Mouse (Mus musculus) adrenal gland, adult 18-20 months (tissue): Measurements from ENCODE around the gene Gm7029. TPM values are rescaled to one million over a fixed set of nuclear protein-coding genes. Genes with fewer than 3 reads are reported as not detected.
A peak's percentile ranks its signal among the peaks of the same experiment; 100 is the strongest.

Experiments used
- DNase-seq, 2 experiments: peaks; one replicate each; pipeline ENCODE4 v3.0.0; 2021 to 2022; ENCODE audit warnings: low spot score in 2 of 2
- microRNA-seq, 2 experiments: library from miRNA; unstranded; fragments of <30 nt; microRNA quantifications; one replicate each; pipeline ENCODE4 v1.2.0; 2021; ENCODE audit warnings: borderline number of aligned reads in 2 of 2
- total RNA-seq, 2 experiments: library from RNA; stranded (reverse); gene quantifications; 1 replicate in 1 of 2; 2 replicates in 1 of 2; pipeline ENCODE4 v1.2.3; 2021

Gene Gm7029
- total RNA-seq, 2 experiments from 2014 or later: not detected

DNA sequence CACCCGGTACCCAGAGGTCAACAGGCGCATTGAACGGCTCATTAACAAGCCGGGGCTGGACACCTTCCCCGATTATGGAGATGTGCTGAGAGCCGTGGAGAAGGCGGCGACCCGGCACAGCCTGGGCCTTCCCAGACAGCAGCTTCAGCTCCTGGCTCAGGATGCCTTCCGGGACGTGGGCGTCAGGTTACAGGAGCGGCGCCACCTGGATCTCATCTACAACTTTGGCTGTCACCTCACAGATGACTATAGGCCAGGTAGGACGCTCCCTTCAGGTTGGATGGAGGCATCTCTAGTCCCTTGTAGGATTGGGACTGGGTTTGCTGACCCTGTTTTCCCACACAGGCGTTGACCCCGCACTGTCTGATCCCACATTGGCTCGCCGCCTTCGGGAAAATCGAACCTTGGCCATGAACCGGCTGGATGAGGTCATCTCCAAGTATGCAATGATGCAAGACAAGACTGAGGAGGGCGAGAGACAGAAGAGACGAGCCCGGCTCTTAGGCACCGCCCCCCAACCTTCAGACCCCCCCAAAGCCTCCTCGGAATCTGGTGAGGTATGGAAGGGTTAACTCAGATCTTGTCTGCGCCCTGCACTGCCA lies 38.3 kb downstream of the Gm7029 start:
- no peak for DNase-seq

DNA sequence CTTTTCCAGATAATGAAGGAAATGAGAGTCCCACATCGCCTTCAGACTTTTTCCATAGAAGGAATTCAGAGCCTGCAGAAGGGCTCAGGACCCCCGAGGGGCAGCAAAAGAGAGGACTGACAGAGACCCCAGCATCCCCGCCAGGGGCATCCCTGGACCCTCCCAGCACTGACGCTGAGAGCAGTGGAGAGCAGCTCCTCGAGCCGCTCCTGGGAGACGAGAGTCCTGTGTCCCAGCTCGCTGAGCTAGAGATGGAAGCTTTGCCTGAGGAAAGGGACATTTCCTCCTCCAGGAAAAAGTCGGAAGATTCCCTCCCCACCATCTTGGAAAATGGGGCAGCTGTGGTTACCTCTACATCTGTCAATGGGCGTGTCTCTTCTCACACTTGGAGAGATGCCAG lies 39.6 kb downstream of the Gm7029 start:
- DNase-seq: no peak

DNA sequence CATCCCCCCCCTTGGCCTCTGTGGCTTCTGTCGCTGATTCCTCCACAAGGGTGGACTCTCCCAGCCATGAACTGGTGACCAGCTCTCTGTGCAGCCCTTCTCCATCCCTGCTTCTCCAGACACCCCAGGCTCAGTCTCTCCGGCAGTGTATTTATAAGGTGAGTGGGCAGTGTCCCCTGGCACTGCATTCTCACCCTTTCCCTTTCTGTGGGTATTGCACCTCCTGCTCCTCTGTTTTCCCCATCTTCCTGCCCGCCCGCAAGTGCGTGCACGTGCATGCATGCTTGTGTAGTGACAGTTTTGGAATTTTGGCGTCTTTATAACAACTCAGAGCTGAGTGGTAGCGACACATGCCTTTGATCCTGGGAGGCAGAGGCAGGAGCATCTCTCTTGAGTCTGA lies 40.3 kb downstream of the Gm7029 start:
- DNase-seq: peak in 1 of 2 experiments; percentile 23

DNA sequence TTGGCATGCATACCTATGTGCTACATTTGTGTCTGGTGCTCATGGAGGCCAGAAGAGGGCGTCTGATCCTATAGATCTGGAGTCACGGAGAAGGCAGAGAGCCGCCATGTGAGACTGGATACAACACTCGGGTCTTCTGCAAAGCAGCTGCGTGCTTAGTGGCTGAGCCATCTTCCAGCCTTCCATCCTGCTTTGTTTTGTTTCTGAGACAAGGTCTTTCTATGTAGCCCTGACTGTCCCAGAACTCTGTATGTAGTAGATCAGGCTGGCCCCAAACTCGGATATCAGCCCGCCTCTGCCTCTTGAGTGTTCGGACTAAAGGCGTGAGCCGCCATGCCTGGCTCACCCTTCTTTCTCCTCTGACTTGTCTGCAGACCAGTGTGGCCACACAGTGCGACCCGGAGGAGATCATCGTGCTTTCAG lies 41.3 kb downstream of the Gm7029 start:
- peak in 1 of 2 experiments; percentile 29 for DNase-seq

DNA sequence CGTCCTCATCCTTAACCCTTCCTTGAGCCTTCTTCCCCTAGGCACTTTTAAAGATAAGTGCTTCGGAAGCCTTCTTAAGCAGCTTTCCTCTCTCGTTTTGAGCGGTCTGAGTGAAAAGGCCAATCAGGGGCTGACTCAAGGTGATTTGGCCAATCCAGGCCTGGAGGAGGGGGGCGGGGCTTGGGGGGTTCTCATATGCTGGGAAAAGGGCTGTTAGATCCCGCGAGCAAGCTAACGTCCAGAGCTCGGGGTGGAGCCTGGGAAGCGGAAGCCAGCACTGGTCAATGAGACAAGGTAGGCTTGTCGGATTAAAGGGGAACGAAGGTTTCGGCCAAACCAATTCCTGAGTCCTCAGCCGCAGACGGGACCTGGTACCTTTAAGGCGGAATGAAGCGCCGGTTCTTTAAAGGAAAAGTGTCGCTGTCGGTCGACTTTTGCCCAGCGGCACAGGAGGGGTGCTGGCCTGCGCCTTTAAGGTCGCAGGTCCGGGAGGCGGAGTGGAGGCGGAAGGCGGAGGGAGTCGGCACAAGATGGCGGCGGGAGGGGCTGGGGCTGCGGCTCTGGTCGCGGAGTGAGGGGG lies 42.1 kb downstream of the Gm7029 start, which contains the start of the genes Tapbp and Zbtb22:
Gene Tapbp (plus strand): TSS at position 229 of the 580 bp plus-strand sequence.
Gene Zbtb22 (plus strand): TSS at position 234 of the 580 bp plus-strand sequence.
- DNase-seq: peak; percentile 87 to 89

DNA sequence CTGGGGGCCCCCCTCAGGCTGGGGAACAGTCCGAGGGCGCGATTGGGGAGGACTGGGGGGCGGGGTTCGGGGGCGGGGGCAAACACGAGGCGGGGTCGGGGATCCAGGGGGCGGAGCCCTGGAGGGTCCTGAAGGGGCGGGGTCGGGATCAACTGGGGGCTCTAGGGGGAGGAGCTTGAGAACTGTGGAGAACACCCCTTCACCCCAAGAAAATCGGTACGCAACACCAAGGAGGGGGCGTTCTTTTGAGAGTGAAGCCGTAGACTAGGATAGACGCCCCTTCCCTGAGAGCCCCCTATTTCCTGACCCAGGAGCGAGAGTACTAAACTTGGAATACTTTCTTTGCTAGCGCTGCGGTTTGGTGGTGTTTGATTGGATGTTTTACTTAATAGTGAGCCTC lies 42.7 kb downstream of the Gm7029 start:
- DNase-seq: no peak

DNA sequence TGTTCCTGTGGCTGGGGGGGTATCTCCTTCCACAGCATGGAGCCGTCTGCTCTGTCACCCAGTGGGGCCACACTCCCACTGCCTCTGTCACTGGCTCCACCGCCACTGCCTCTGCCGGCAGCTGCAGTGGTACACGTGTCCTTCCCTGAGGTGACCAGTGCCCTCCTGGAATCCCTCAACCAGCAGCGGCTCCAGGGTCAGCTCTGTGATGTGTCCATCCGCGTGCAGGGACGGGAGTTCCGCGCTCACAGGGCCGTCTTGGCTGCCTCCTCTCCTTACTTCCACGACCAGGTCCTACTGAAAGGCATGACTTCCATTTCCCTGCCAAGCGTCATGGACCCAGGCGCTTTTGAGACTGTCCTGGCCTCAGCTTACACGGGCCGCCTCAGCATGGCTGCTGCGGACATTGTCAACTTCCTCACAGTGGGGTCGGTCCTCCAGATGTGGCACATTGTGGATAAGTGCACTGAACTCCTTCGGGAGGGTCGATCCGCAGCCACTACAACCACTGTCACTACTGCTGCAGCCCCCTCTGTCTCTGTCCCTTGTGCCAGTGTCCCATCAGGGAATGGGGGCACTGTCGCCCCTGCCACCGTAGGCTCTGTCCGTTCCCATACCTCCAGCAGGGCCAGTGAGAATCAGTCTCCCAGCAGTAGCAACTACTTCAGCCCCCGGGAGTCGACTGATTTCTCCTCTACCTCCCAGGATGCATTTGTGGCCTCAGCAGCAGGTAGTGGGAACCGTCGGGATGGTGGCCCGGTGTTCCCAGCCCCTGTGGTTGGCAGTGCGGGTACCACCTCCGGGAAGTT lies 43.4 kb downstream of the Gm7029 start:
- peak in 1 of 2 experiments; percentile 32 for DNase-seq

DNA sequence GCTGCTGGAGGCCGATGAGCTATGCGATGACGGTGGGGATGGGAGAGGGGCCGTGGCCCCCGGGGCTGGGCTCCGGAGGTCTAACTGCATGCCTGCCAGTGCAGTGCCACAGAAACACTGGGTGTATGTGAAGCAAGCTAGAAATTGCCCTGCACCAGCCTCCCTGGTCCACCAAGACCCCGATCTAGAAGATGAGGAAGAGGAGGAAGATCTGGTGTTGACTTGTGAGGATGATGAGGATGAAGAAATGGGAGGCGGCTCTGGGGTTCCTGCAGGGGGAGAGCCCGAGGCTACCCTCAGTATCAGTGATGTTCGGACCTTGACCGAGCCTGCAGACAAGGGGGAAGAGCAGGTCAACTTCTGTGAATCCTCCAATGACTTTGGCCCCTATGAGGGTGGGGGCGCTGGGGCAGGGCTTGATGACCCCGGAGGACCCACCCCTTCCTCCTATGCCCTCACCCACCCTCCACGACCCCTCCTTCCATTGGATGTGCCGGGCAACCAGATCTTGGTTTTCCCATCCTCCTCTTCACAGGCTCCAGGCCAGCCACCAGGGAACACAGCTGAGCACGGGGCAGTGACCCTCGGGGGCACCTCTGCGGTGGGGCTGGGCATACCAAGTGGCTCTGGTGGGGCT lies 44.1 kb downstream of the Gm7029 start:
- peak in 1 of 2 experiments; percentile 27 for DNase-seq

DNA sequence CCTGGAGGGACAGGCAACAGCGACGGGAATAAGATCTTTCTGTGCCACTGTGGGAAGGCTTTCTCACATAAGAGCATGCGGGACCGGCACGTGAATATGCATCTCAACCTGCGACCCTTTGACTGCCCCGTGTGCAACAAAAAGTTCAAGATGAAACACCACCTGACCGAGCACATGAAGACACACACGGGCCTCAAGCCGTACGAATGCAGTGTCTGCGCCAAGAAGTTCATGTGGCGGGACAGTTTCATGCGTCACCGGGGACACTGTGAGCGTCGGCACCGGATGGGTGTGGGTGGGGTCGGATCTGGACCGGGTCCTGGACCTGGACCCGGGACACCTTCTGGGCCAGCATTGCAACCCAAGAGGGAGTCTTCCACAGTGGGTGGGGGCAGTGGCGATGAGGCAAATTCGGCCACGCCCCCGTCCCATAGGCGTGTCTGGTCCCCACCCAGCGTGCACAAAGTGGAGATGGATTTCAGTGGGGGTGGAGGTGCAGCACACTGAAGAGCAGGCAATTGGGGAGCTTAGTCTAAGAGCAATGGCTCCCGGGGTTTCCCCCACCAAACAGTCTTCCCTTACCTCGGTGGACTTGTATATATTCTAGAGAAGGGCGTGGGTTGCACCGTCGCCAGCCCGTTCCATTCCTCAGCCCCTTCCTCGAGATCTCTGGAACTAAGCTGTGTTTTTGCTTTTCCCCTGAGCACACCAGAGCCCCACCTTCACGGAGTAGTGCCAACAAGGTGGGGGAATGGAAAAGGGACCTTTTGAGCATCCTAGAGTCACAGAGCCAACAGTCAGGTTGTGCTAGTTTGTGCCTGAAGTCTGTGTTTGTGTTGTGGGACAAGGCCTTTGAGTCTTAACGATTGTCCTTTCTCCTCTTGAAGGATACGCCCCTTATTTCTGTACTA lies 44.9 kb downstream of the Gm7029 start:
- peak in 1 of 2 experiments; percentile 41 for DNase-seq

DNA sequence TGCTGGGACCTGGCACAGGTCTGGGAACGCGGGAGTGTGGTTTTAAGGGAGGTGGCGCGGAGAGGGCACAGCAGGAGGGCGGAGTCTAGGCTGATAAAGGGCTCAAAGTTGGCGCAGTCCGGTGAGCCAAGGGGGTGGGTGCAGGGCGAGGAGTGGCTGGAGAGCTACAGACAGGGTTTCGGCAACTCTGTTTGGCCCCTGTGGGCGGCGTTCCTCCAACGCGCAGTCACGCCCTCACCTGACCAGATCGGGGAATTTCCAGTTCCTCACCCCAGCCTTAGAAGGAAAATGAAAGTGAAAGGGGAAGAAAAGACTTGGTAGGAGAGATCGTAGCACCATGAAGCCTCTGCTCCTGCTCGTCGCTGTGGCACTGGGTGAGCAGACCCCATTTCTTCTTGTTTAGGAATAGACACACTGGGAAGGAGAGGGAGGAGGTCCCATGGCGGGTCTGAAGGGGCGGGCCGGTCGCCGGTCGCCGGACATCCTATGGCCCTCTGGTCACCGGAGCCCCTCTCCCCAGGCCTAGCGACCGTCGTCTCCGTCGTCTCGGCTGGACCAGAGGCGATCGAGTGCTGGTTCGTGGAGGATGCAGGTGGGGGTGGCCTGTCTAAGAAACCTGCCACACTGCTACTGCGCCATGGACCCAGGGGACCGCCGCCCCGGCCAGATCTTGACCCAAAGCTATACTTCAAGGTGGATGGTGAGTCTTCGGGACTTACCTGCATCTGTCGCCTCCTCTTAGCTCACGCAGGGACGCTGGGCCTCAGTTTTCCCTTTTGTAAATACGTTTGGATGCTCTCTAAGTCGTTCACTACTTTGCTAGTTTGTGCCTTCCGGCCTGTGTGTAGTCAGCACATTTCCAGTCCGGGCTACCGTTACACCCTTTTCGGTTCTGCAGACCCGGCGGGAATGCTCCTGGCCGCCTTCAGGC lies 46.0 kb downstream of the Gm7029 start:
- peak; percentile 73 to 75 for DNase-seq

DNA sequence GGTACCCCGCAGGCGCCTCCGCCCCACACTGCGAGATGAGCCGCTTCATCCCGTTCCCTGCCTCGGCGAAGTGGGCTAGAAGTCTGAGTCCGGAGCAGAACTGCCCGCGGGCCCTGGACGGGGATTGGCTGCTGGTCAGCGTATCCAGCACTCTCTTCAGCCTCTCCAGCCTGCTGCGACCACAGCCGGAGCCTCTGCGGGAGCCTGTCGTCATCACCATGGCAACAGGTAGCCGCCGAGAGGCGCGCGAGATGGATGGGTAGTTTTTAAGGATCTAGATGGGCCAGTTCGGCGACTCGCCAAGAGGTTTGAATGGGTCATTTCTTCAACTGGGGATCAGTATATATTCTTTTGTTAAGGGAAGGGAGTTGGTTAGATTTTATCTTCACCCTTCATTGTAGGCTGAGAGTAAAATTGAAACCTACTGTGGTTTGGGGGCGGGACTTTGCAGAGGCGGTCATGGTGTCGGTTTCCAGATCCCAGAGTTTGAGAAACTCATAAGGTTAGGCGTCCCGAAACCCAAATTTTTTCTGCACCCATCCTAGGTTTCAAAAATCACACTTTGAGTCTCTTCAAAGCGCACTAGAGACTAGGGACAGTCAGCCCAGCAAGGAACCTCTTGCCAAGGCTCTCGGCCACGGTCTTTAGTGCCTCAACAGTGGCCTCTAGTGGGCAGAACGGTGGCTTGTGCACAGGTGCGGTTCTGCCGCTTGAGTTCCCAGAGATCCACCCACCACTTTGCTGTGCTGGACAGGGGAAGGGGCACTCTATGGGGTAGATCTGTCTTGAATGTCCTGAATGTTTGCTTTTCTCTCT lies 46.9 kb downstream of the Gm7029 start:
- DNase-seq: peak; percentile 81 to 83

DNA sequence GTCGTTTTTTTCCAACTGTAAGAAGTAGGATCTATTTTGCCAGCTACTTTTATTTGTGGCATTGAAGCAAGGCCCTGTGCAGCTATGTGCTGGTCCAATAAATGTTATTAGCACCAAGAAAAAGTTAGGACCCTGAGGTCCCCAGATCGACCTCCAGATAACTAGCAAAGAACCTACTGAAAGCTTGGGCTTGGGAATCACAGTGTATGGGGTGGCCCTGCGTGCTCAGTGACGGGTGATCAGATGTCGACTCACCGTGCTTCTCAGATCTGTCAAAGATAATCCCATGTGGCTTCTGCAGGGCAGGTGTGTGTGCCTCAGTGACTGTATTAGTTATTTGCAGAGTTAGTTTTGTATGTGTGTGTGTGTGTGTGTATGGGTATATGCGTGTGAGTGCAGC lies 47.7 kb downstream of the Gm7029 start:
- DNase-seq: no peak

Small RNA genes lying within 50 kb of the gene (microRNA-seq; reads per million reads assigned to microRNA genes)
- gene Gm27740: 0 reads per million in 2 experiments

Other genes with a start within 250 kb of the Gm7029 start
- 10 to 100 TPM; 28.9 to 31.8 TPM for gene Zfp414, start 244.7 kb upstream of the Gm7029 start, total RNA-seq
- gene Pram1, start 235.8 kb upstream of the Gm7029 start, total RNA-seq: under 1 TPM in 1 of 2 experiments, not detected in 1; 0.38 TPM
- gene Hnrnpm, start 187.0 kb upstream of the Gm7029 start, total RNA-seq: 100 to 1,000 TPM; 169 to 184 TPM
- gene March2, start 155.2 kb upstream of the Gm7029 start, total RNA-seq: 100 to 1,000 TPM; 122 to 124 TPM
- gene Rab11b, start 113.3 kb upstream of the Gm7029 start, total RNA-seq: 100 to 1,000 TPM; 208 to 255 TPM
- gene Angptl4, start 92.0 kb upstream of the Gm7029 start, total RNA-seq: 100 to 1,000 TPM in 1 of 2 experiments, 10 to 100 TPM in 1; 47.8 to 111 TPM
- 10 to 100 TPM; 66.2 to 93.4 TPM for gene Kank3, start 63.3 kb upstream of the Gm7029 start, total RNA-seq
- gene Rps28, start 49.3 kb upstream of the Gm7029 start, total RNA-seq: 1,000 to 10,000 TPM; 1,292 to 1,451 TPM
- gene Ndufa7, start 49.3 kb upstream of the Gm7029 start, total RNA-seq: 100 to 1,000 TPM; 487 to 498 TPM
- gene Cd320, start 30.7 kb upstream of the Gm7029 start, total RNA-seq: 10 to 100 TPM; 24.0 to 39.7 TPM
- gene Kifc1, start 16.8 kb downstream of the Gm7029 start, total RNA-seq: 1 to 10 TPM in 1 of 2 experiments, under 1 TPM in 1; 0.86 to 1.8 TPM
- not detected for gene Platr17, start 31.3 kb downstream of the Gm7029 start, total RNA-seq
- 10 to 100 TPM; 25.5 to 29.7 TPM for gene Daxx, start 35.6 kb downstream of the Gm7029 start, total RNA-seq
- gene Tapbp, start 42.1 kb downstream of the Gm7029 start, total RNA-seq: 100 to 1,000 TPM; 179 to 234 TPM
- gene Zbtb22, start 42.1 kb downstream of the Gm7029 start, total RNA-seq: 10 to 100 TPM; 20.3 to 23.3 TPM
- 10 to 100 TPM; 42.8 to 46.3 TPM for gene Rgl2, start 55.7 kb downstream of the Gm7029 start, total RNA-seq
- 10 to 100 TPM; 79.6 to 90.7 TPM for gene Pfdn6, start 66.5 kb downstream of the Gm7029 start, total RNA-seq
- 10 to 100 TPM; 29.2 to 35.7 TPM for gene Wdr46, start 66.8 kb downstream of the Gm7029 start, total RNA-seq
- 1 to 10 TPM; 3.9 to 5.0 TPM for gene B3galt4, start 77.7 kb downstream of the Gm7029 start, total RNA-seq
- 10 to 100 TPM; 51.1 to 53.5 TPM for gene Vps52, start 82.0 kb downstream of the Gm7029 start, total RNA-seq
- gene Rps18, start 82.2 kb downstream of the Gm7029 start, total RNA-seq: 100 to 1,000 TPM; 672 to 676 TPM
- gene H2-K1, start 126.5 kb downstream of the Gm7029 start, total RNA-seq: 1,000 to 10,000 TPM in 1 of 2 experiments, 100 to 1,000 TPM in 1; 550 to 1,344 TPM
- gene Ring1, start 150.8 kb downstream of the Gm7029 start, total RNA-seq: 10 to 100 TPM; 43.9 to 45.5 TPM
- 100 to 1,000 TPM; 246 to 274 TPM for gene H2-Ke6, start 154.2 kb downstream of the Gm7029 start, total RNA-seq
- 100 to 1,000 TPM; 131 to 156 TPM for gene Slc39a7, start 157.8 kb downstream of the Gm7029 start, total RNA-seq
- gene Rxrb, start 158.0 kb downstream of the Gm7029 start, total RNA-seq: 10 to 100 TPM; 55.9 to 58.2 TPM
- gene Col11a2, start 165.6 kb downstream of the Gm7029 start, total RNA-seq: 1 to 10 TPM; 1.4 to 1.9 TPM
- under 1 TPM; 0.36 to 0.54 TPM for gene H2-Oa, start 218.5 kb downstream of the Gm7029 start, total RNA-seq
- 10 to 100 TPM; 14.7 to 21.0 TPM for gene H2-DMa, start 245.7 kb downstream of the Gm7029 start, total RNA-seq
- 100 to 1,000 TPM; 199 to 244 TPM for gene Brd2, start 248.8 kb downstream of the Gm7029 start, total RNA-seq